Mouse (Mus musculus) hematopoietic stem cell, adult 5-6 weeks (primary cell): ENCODE results near the gene Hdac10. TPM values are rescaled to one million over a fixed set of nuclear protein-coding genes. Genes with fewer than 3 reads are reported as not detected.

Source experiments
- total RNA-seq: library from RNA; stranded (forward); fragments of 172-1452, 232-1000 nt; gene quantifications from 2 replicates; pipeline ENCODE4 v1.2.3, GENCODE M21; 2017

Gene Hdac10
- total RNA-seq, 1 experiment from 2014 or later = 17.0 TPM

Other genes with a start within 250 kb of the Hdac10 start
- gene Ttll8, start 174.3 kb downstream of the Hdac10 start, total RNA-seq = not detected in 2 replicates
- not detected in 2 replicates for gene Mlc1, start 149.7 kb downstream of the Hdac10 start, total RNA-seq
- not detected in 2 replicates for gene Mov10l1, start 145.8 kb downstream of the Hdac10 start, total RNA-seq
- gene Panx2, start 69.0 kb downstream of the Hdac10 start, total RNA-seq = 0.56 TPM in 1 of 2 replicates, not detected in the other
- gene Trabd, start 53.6 kb downstream of the Hdac10 start, total RNA-seq = 22.6 and 33.2 TPM in 2 replicates
- gene Selenoo, start 39.6 kb downstream of the Hdac10 start, total RNA-seq = 18.0 and 20.2 TPM in 2 replicates
- gene Tubgcp6, start 5.6 kb downstream of the Hdac10 start, total RNA-seq = 18.2 and 24.1 TPM in 2 replicates
- 5.7 and 8.7 TPM in 2 replicates for gene Mapk12, start 12.0 kb upstream of the Hdac10 start, total RNA-seq
- 1.6 and 2.4 TPM in 2 replicates for gene Mapk11, start 20.9 kb upstream of the Hdac10 start, total RNA-seq
- 13.9 and 23.7 TPM in 2 replicates for gene Plxnb2, start 52.1 kb upstream of the Hdac10 start, total RNA-seq
- gene Dennd6b, start 67.8 kb upstream of the Hdac10 start, total RNA-seq = 3.9 and 4.8 TPM in 2 replicates
- gene Ppp6r2, start 82.9 kb upstream of the Hdac10 start, total RNA-seq = 29.1 and 53.6 TPM in 2 replicates
- gene Sbf1, start 186.6 kb upstream of the Hdac10 start, total RNA-seq = 69.9 and 76.7 TPM in 2 replicates
- not detected in 2 replicates for gene Adm2, start 194.0 kb upstream of the Hdac10 start, total RNA-seq
- not detected in 2 replicates for gene Miox, start 205.7 kb upstream of the Hdac10 start, total RNA-seq
- gene Lmf2, start 227.0 kb upstream of the Hdac10 start, total RNA-seq = 15.7 and 17.2 TPM in 2 replicates
- gene Ncaph2, start 227.0 kb upstream of the Hdac10 start, total RNA-seq = 102 and 104 TPM in 2 replicates
- gene Sco2, start 245.1 kb upstream of the Hdac10 start, total RNA-seq = 19.7 and 26.6 TPM in 2 replicates
- gene Tymp, start 248.3 kb upstream of the Hdac10 start, total RNA-seq = not detected in 2 replicates